Mouse (Mus musculus) ES-Bruce4 (cell line): ENCODE measurements around the gene Nars2. TPM values are rescaled to one million over a fixed set of nuclear protein-coding genes. Genes with fewer than 3 reads are reported as not detected.

Experiments
- H3K27ac ChIP-seq: 2 replicates; pipeline ENCODE4 v1.5.1; 2012; ENCODE audit warnings: low read length, inconsistent platforms; ENCODE audit not compliant: insufficient read depth
- H3K27me3 ChIP-seq: 2 replicates; pipeline ENCODE4 v1.6.1; 2012; ENCODE audit warnings: mild to moderate bottlenecking, low read length, inconsistent platforms; ENCODE audit not compliant: control insufficient read depth, poor library complexity, insufficient read depth, severe bottlenecking
- H3K36me3 ChIP-seq: 2 replicates; pipeline ENCODE4 v1.6.1; 2012; ENCODE audit warnings: inconsistent platforms, mild to moderate bottlenecking, low read length, moderate library complexity; ENCODE audit not compliant: control insufficient read depth, poor library complexity, insufficient read depth, severe bottlenecking
- H3K4me1 ChIP-seq: one replicate; pipeline ENCODE4 v1.8.1; 2011; ENCODE audit warnings: low read length; ENCODE audit not compliant: control insufficient read depth, insufficient read depth
- H3K4me3 ChIP-seq: 2 replicates; pipeline ENCODE4 v1.5.1; 2011; ENCODE audit warnings: low read depth, mild to moderate bottlenecking, low read length
- H3K9ac ChIP-seq: 2 replicates; pipeline ENCODE4 v1.6.1; 2012; ENCODE audit warnings: low read depth, mild to moderate bottlenecking, inconsistent platforms; ENCODE audit not compliant: poor library complexity, severe bottlenecking
- H3K9me3 ChIP-seq: replicated peaks from 2 replicates; pipeline ENCODE4 v1.6.1; 2012; ENCODE audit warnings: mild to moderate bottlenecking, low read length, inconsistent platforms; ENCODE audit not compliant: control insufficient read depth, poor library complexity, insufficient read depth, severe bottlenecking
- CTCF ChIP-seq: IDR thresholded peaks from one replicate; pipeline ENCODE4 v1.8.1; 2011; ENCODE audit warnings: low read depth, low read length
- EP300 ChIP-seq: IDR thresholded peaks from 2 replicates; pipeline ENCODE4 v1.6.1; 2011; ENCODE audit warnings: low read depth, low read length; ENCODE audit not compliant: insufficient read depth
- POLR2A ChIP-seq: IDR thresholded peaks from one replicate; pipeline ENCODE4 v1.8.1; 2011; ENCODE audit warnings: low read length; ENCODE audit not compliant: insufficient read depth
- polyA plus RNA-seq: library from polyadenylated mRNA; stranded (reverse); fragments of >200 nt; gene quantifications from 2 replicates; pipeline ENCODE4 v1.2.4, GENCODE M21; 2011; ENCODE audit warnings: low read depth; ENCODE audit not compliant: missing spikeins, insufficient read depth, insufficient read length

The Nars2 gene
- 19.5 and 22.5 TPM in 2 replicates for polyA plus RNA-seq

- Histone ChIP-seq H3K9me3 (no peaks in the 10 kb centered on the region), H3K9ac (peak within 1 kb of the TSS; percentile 64), H3K4me3 (peak within 1 kb of the TSS; percentile 88), H3K36me3 (no peaks in the 10 kb centered on the region), H3K27me3 (no peaks in the 10 kb centered on the region), H3K27ac (no peak within 1 kb of the TSS), H3K4me1 (no peaks in the 10 kb centered on the region)
- TF ChIP-seq CTCF, result no peak
- TF ChIP-seq EP300, result no peak
- peak; percentile 99 for TF ChIP-seq POLR2A
These were observed at the start of gene Nars2 for GRCm38 (mm10) chr7:96951281-96952051. Gene Nars2 (plus strand): TSS chr7:96951505.

GRCm38 (mm10) chr7:96902183-96902582, 49.1 kb upstream of the Nars2 start:
- H3K27me3 ChIP-seq, result no peaks in the 10 kb centered on the region
- H3K27ac ChIP-seq, result no peak overlapping the region
- no peaks in the 10 kb centered on the region for H3K4me1 ChIP-seq
- H3K9me3 ChIP-seq, result no peaks in the 10 kb centered on the region
- TF ChIP-seq POLR2A, result no peak
- no peak for TF ChIP-seq EP300
- no peak for TF ChIP-seq CTCF
- H3K4me3 ChIP-seq, result no peak overlapping the region
- H3K36me3 ChIP-seq, result no peaks in the 10 kb centered on the region
- H3K9ac ChIP-seq, result no peak overlapping the region

GRCm38 (mm10) chr7:96903088-96903985, 48.0 kb upstream of the Nars2 start:
- Histone ChIP-seq H3K27me3 (no peaks in the 10 kb centered on the region), H3K36me3 (no peaks in the 10 kb centered on the region), H3K4me1 (peaks cover 2% of the 10 kb centered on the region), H3K4me3 (no peak overlapping the region), H3K9ac (no peak overlapping the region), H3K27ac (no peak overlapping the region), H3K9me3 (no peaks in the 10 kb centered on the region)
- TF ChIP-seq POLR2A, result no peak
- TF ChIP-seq EP300, result no peak

- no peak overlapping the region for H3K27ac ChIP-seq
- no peak overlapping the region for H3K4me3 ChIP-seq
- peaks cover 2% of the 10 kb centered on the region for H3K4me1 ChIP-seq
- no peaks in the 10 kb centered on the region for H3K36me3 ChIP-seq
- no peak overlapping the region for H3K9ac ChIP-seq
- TF ChIP-seq EP300 (no peak), POLR2A (no peak), CTCF (no peak)
- no peaks in the 10 kb centered on the region for H3K9me3 ChIP-seq
- no peaks in the 10 kb centered on the region for H3K27me3 ChIP-seq
These were observed 46.9 kb upstream of the Nars2 start for GRCm38 (mm10) chr7:96904442-96904841.

- Histone ChIP-seq H3K9ac (no peak overlapping the region), H3K4me3 (no peak overlapping the region), H3K27me3 (no peaks in the 10 kb centered on the region), H3K36me3 (no peaks in the 10 kb centered on the region), H3K9me3 (no peaks in the 10 kb centered on the region), H3K4me1 (peaks cover 2% of the 10 kb centered on the region), H3K27ac (no peak overlapping the region)
- TF ChIP-seq EP300 (no peak), POLR2A (no peak), CTCF (no peak)
These were observed 46.4 kb upstream of the Nars2 start for GRCm38 (mm10) chr7:96904936-96905335.
